Mouse (Mus musculus): ENCODE measurements around the gene Sypl2.

GRCm38 (mm10) chr3:108210771-108211139 is 15.7 kb downstream of the Sypl2 start, which contains the start of gene Atxn7l2:
- no peak for TF ChIP-seq POLR2A (IDR thresholded peaks at IDR 0.05; ENCODE audit: low read depth, low read length)
- TF ChIP-seq CTCF (conservative IDR thresholded peaks at IDR 0.05; ENCODE audit: insufficient read depth, insufficient read length, low read depth, low read length): no peak
